Mouse (Mus musculus): ENCODE measurements around the gene Vmn2r24. TPM values are rescaled to one million over a fixed set of nuclear protein-coding genes. Genes with fewer than 3 reads are reported as not detected.

The Vmn2r24 gene
- polyA plus RNA-seq, 2 experiments, result not detected

Other genes with a start within 250 kb of the Vmn2r24 start
- not detected in 2 replicates for gene Vmn2r21, start 245.5 kb upstream of the Vmn2r24 start, polyA plus RNA-seq (2012; rRNA removed)
- gene Vmn2r21, start 245.5 kb upstream of the Vmn2r24 start, polyA plus RNA-seq (2014; fragmentation: Nextera tagmentation; extraction: Ambion mirVana), result not detected in 2 replicates
- gene Vmn2r22, start 128.2 kb upstream of the Vmn2r24 start, polyA plus RNA-seq (2012; rRNA removed), result not detected in 2 replicates
- not detected in 2 replicates for gene Vmn2r22, start 128.2 kb upstream of the Vmn2r24 start, polyA plus RNA-seq (2014; fragmentation: Nextera tagmentation; extraction: Ambion mirVana)
- not detected in 2 replicates for gene Vmn2r23, start 76.2 kb upstream of the Vmn2r24 start, polyA plus RNA-seq (2012; rRNA removed)
- gene Vmn2r23, start 76.2 kb upstream of the Vmn2r24 start, polyA plus RNA-seq (2014; fragmentation: Nextera tagmentation; extraction: Ambion mirVana), result not detected in 2 replicates
- gene Vmn2r25, start 74.6 kb downstream of the Vmn2r24 start, polyA plus RNA-seq (2012; rRNA removed), result not detected in 2 replicates
- not detected in 2 replicates for gene Vmn2r25, start 74.6 kb downstream of the Vmn2r24 start, polyA plus RNA-seq (2014; fragmentation: Nextera tagmentation; extraction: Ambion mirVana)
- not detected in 2 replicates for gene Vmn2r26, start 245.7 kb downstream of the Vmn2r24 start, polyA plus RNA-seq (2012; rRNA removed)
- not detected in 2 replicates for gene Vmn2r26, start 245.7 kb downstream of the Vmn2r24 start, polyA plus RNA-seq (2014; fragmentation: Nextera tagmentation; extraction: Ambion mirVana)